Mouse (Mus musculus): ENCODE results near the gene Atp2b2. TPM values are rescaled to one million over a fixed set of nuclear protein-coding genes. Genes with fewer than 3 reads are reported as not detected.

Gene Atp2b2
- polyA plus RNA-seq, 1 experiment from 2014 or later, result 0.78 TPM

DNA sequence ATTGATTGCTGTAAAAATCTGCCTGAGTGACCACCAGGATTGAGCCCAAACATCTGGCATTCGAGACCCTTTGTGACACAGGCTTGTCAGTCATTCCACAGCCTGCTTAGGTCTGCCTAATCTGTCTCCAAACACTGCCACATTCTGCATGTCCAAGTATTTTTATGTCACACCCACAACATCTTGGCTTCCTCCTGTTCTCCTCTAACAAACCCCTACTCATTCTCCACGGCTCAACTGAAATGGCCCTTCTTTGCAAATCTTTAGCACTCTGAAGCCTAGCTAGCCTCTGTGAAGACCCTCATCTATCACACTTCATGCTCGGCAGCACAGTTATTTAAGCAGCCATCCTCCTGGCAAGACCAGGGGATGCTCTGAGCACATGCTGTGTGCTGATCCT lies 72.7 kb downstream of the Atp2b2 start:
- no peaks in the 10 kb centered on the region for H3K27me3 ChIP-seq (replicated peaks; ENCODE audit: control insufficient read depth, insufficient read depth, low read length)
- H3K9ac ChIP-seq (ENCODE audit: low read depth, low read length), result no peak overlapping the region
- WGBS, result 44% methylated on average over 3 of the region's 3 CpGs
- no peak for ATAC-seq
- H3K4me2 ChIP-seq (ENCODE audit: low read depth, low read length), result no peak overlapping the region
- no peak overlapping the region for H3K27ac ChIP-seq (ENCODE audit: low read length)
- H3K4me1 ChIP-seq (ENCODE audit: control insufficient read depth, insufficient read depth, low read length), result no peaks in the 10 kb centered on the region
- no peaks in the 10 kb centered on the region for H3K36me3 ChIP-seq (ENCODE audit: control insufficient read depth, insufficient read depth, low read length)
- H3K9me3 ChIP-seq (ENCODE audit: control insufficient read depth, low read length), result no peaks in the 10 kb centered on the region
- no peak overlapping the region for H3K4me3 ChIP-seq (ENCODE audit: low read length)

- no peaks in the 10 kb centered on the region for H3K4me1 ChIP-seq (ENCODE audit: control insufficient read depth, insufficient read depth, low read length)
- H3K27me3 ChIP-seq (replicated peaks; ENCODE audit: control insufficient read depth, insufficient read depth, low read length), result no peaks in the 10 kb centered on the region
- H3K4me3 ChIP-seq (ENCODE audit: low read length), result no peak overlapping the region
- no peak overlapping the region for H3K9ac ChIP-seq (ENCODE audit: low read depth, low read length)
- H3K9me3 ChIP-seq (ENCODE audit: control insufficient read depth, low read length), result no peaks in the 10 kb centered on the region
- ATAC-seq, result no peak
- WGBS, result 5% methylated on average over 3 of the region's 3 CpGs
- no peaks in the 10 kb centered on the region for H3K36me3 ChIP-seq (ENCODE audit: control insufficient read depth, insufficient read depth, low read length)
- H3K4me2 ChIP-seq (ENCODE audit: low read depth, low read length), result no peak overlapping the region
- no peak overlapping the region for H3K27ac ChIP-seq (ENCODE audit: low read length)
These were observed 79.6 kb downstream of the Atp2b2 start for GRCm38 (mm10) chr6:113962811-113963210.

DNA sequence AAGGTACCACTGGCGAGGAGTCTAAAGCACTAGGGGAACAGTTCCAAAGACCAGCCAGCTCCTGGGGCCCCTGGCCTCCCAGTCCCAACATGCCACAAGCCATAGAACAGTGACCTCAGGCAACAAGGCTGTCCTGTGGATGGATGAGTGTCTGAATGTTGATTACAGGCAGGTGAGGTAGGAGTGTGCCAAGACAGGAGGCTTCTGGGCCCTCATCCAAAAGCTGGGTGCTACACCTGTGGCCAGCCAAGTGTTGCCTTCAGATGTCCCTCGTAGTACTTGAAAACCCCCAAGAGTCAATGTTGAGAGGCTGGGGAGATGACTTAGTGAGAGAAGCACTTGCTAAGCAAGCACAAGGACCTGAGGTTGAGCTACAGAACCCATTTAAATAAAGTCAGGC lies 80.8 kb downstream of the Atp2b2 start:
- 76% methylated on average over 2 of the region's 2 CpGs for WGBS
- H3K27ac ChIP-seq (ENCODE audit: low read length), result no peak overlapping the region
- no peak overlapping the region for H3K9ac ChIP-seq (ENCODE audit: low read depth, low read length)
- no peaks in the 10 kb centered on the region for H3K27me3 ChIP-seq (replicated peaks; ENCODE audit: control insufficient read depth, insufficient read depth, low read length)
- H3K4me1 ChIP-seq (ENCODE audit: control insufficient read depth, insufficient read depth, low read length), result no peaks in the 10 kb centered on the region
- no peak overlapping the region for H3K4me3 ChIP-seq (ENCODE audit: low read length)
- ATAC-seq, result no peak
- H3K36me3 ChIP-seq (ENCODE audit: control insufficient read depth, insufficient read depth, low read length), result no peaks in the 10 kb centered on the region
- no peaks in the 10 kb centered on the region for H3K9me3 ChIP-seq (ENCODE audit: control insufficient read depth, low read length)
- no peak overlapping the region for H3K4me2 ChIP-seq (ENCODE audit: low read depth, low read length)

- WGBS, result 71% methylated on average over 1 of the region's 1 CpGs
- H3K27ac ChIP-seq (ENCODE audit: low read length), result no peak overlapping the region
- no peak overlapping the region for H3K4me2 ChIP-seq (ENCODE audit: low read depth, low read length)
- H3K36me3 ChIP-seq (ENCODE audit: control insufficient read depth, insufficient read depth, low read length), result no peaks in the 10 kb centered on the region
- H3K27me3 ChIP-seq (replicated peaks; ENCODE audit: control insufficient read depth, insufficient read depth, low read length), result no peaks in the 10 kb centered on the region
- no peak overlapping the region for H3K4me3 ChIP-seq (ENCODE audit: low read length)
- no peaks in the 10 kb centered on the region for H3K4me1 ChIP-seq (ENCODE audit: control insufficient read depth, insufficient read depth, low read length)
- no peak for ATAC-seq
- no peak overlapping the region for H3K9ac ChIP-seq (ENCODE audit: low read depth, low read length)
- no peaks in the 10 kb centered on the region for H3K9me3 ChIP-seq (ENCODE audit: control insufficient read depth, low read length)
These were observed 83.1 kb downstream of the Atp2b2 start for GRCm38 (mm10) chr6:113959336-113959735.

GRCm38 (mm10) chr6:113958714-113959113 lies 83.7 kb downstream of the Atp2b2 start:
- Histone ChIP-seq H3K9ac (ENCODE audit: low read depth, low read length) (no peak overlapping the region), H3K4me2 (ENCODE audit: low read depth, low read length) (no peak overlapping the region), H3K9me3 (ENCODE audit: control insufficient read depth, low read length) (no peaks in the 10 kb centered on the region), H3K36me3 (ENCODE audit: control insufficient read depth, insufficient read depth, low read length) (no peaks in the 10 kb centered on the region), H3K27me3 (replicated peaks; ENCODE audit: control insufficient read depth, insufficient read depth, low read length) (no peaks in the 10 kb centered on the region), H3K27ac (ENCODE audit: low read length) (no peak overlapping the region), H3K4me3 (ENCODE audit: low read length) (no peak overlapping the region), H3K4me1 (ENCODE audit: control insufficient read depth, insufficient read depth, low read length) (no peaks in the 10 kb centered on the region)
- ATAC-seq, result no peak
- 67% methylated on average over 2 of the region's 2 CpGs for WGBS

DNA sequence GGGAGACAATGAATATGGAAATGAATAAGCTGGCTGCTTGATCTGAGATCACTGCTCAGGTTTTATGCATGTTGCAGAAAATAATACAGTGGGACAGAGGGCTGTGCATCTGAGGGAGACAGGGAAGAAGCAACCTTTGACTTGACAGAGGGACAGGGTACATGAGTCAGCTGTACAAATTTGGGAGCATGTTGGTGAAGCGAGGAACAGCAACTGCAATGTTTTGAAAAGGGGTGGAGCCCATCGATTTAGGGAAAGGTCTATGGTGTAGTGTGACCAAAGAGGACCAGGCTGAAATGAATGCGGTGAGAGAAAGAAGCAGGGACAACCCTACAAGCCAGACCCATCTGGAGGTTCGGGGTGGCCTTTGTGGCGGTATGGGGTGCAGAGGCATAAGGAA lies 84.4 kb downstream of the Atp2b2 start:
- no peak for ATAC-seq
- Histone ChIP-seq H3K4me1 (ENCODE audit: control insufficient read depth, insufficient read depth, low read length) (no peaks in the 10 kb centered on the region), H3K27ac (ENCODE audit: low read length) (no peak overlapping the region), H3K36me3 (ENCODE audit: control insufficient read depth, insufficient read depth, low read length) (no peaks in the 10 kb centered on the region), H3K4me2 (ENCODE audit: low read depth, low read length) (no peak overlapping the region), H3K27me3 (replicated peaks; ENCODE audit: control insufficient read depth, insufficient read depth, low read length) (no peaks in the 10 kb centered on the region), H3K4me3 (ENCODE audit: low read length) (no peak overlapping the region), H3K9me3 (ENCODE audit: control insufficient read depth, low read length) (no peaks in the 10 kb centered on the region), H3K9ac (ENCODE audit: low read depth, low read length) (no peak overlapping the region)
- 78% methylated on average over 5 of the region's 5 CpGs for WGBS

DNA sequence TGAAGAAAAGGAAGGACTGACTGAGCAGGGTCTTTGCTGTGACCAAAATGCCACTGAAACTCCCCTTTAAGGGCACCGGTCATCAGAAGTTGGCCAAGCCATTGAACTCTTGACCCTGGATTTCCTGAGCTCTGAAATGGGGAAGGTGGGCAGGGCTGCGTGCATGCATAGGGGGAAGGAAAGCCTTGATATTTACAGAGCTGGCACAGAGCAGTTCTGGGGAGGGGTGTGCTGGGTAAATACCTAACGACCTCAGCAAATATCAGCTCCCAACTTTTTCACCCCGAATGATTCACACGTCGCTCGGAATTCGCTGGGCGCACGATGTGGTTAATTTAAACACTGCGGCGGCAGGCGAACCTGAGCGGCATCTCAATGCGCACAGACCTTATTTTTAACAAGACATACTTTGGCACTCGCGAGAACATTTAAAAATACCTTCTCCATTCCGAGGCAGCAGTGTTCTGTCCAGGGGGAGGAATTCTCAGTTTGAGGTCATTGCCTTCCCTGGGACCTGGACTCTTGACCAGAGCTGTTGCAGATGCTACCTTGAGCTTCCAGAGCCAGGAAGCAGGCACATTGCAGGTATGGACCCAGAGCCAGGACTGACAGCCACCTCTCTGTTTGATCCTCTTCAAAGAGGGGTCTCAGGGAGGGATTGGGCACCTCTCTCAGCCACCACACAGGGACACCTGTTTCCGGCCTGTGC lies 85.0 kb downstream of the Atp2b2 start:
- 55% methylated on average over 19 of the region's 19 CpGs for WGBS
- H3K9me3 ChIP-seq (ENCODE audit: control insufficient read depth, low read length), result no peaks in the 10 kb centered on the region

GRCm38 (mm10) chr6:113947515-113947914 lies 94.9 kb downstream of the Atp2b2 start:
- 81% methylated on average over 8 of the region's 8 CpGs for WGBS
- H3K4me3 ChIP-seq (ENCODE audit: low read length), result no peak overlapping the region
- H3K9ac ChIP-seq (ENCODE audit: low read depth, low read length), result no peak overlapping the region
- no peaks in the 10 kb centered on the region for H3K9me3 ChIP-seq (ENCODE audit: control insufficient read depth, low read length)
- H3K36me3 ChIP-seq (ENCODE audit: control insufficient read depth, insufficient read depth, low read length), result no peaks in the 10 kb centered on the region
- H3K27ac ChIP-seq (ENCODE audit: low read length), result no peak overlapping the region
- H3K4me1 ChIP-seq (ENCODE audit: control insufficient read depth, insufficient read depth, low read length), result no peaks in the 10 kb centered on the region
- no peak for ATAC-seq
- no peak overlapping the region for H3K4me2 ChIP-seq (ENCODE audit: low read depth, low read length)
- H3K27me3 ChIP-seq (replicated peaks; ENCODE audit: control insufficient read depth, insufficient read depth, low read length), result no peaks in the 10 kb centered on the region

More for the DNA sequence above, 85.0 kb downstream of the Atp2b2 start:
- no peaks in the 10 kb centered on the region for H3K36me3 ChIP-seq (ENCODE audit: control insufficient read depth, insufficient read depth, low read length)
- no peak overlapping the region for H3K27ac ChIP-seq (ENCODE audit: low read length)
- H3K27me3 ChIP-seq (replicated peaks; ENCODE audit: control insufficient read depth, insufficient read depth, low read length), result no peaks in the 10 kb centered on the region
- no peak overlapping the region for H3K9ac ChIP-seq (ENCODE audit: low read depth, low read length)
- ATAC-seq, result no peak
- H3K4me1 ChIP-seq (ENCODE audit: control insufficient read depth, insufficient read depth, low read length), result no peaks in the 10 kb centered on the region
- H3K4me2 ChIP-seq (ENCODE audit: low read depth, low read length), result no peak overlapping the region
- H3K4me3 ChIP-seq (ENCODE audit: low read length), result no peak overlapping the region

GRCm38 (mm10) chr6:113942355-113942754 lies 100.1 kb downstream of the Atp2b2 start:
- no peaks in the 10 kb centered on the region for H3K9me3 ChIP-seq (ENCODE audit: control insufficient read depth, low read length)
- H3K36me3 ChIP-seq (ENCODE audit: control insufficient read depth, insufficient read depth, low read length), result no peaks in the 10 kb centered on the region
- no peak overlapping the region for H3K9ac ChIP-seq (ENCODE audit: low read depth, low read length)
- WGBS, result 53% methylated on average over 12 of the region's 12 CpGs
- H3K27me3 ChIP-seq (replicated peaks; ENCODE audit: control insufficient read depth, insufficient read depth, low read length), result no peaks in the 10 kb centered on the region
- no peak overlapping the region for H3K4me2 ChIP-seq (ENCODE audit: low read depth, low read length)
- no peaks in the 10 kb centered on the region for H3K4me1 ChIP-seq (ENCODE audit: control insufficient read depth, insufficient read depth, low read length)
- no peak overlapping the region for H3K4me3 ChIP-seq (ENCODE audit: low read length)
- no peak for ATAC-seq
- H3K27ac ChIP-seq (ENCODE audit: low read length), result no peak overlapping the region

DNA sequence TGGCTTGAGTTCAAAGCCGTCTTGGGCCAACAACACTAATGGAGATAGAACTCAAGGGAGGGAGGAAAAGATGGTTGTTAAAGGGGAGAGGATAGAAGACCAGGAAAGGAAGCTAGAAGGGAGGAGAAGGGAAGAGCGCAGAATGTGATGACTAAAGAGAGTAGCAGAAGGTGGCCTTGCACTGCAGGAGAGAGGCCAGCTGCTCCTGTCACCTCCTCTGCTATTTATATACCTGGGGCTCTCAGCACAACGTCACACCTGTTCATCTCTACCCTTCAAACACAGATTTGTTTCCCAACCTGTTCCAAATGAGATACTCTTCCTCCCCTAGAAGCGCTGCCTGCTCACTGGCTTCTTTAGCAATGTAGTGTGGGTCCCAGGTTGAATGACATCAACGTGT lies 101.1 kb downstream of the Atp2b2 start:
- no peaks in the 10 kb centered on the region for H3K4me1 ChIP-seq (ENCODE audit: control insufficient read depth, insufficient read depth, low read length)
- H3K4me2 ChIP-seq (ENCODE audit: low read depth, low read length), result no peak overlapping the region
- H3K9me3 ChIP-seq (ENCODE audit: control insufficient read depth, low read length), result no peaks in the 10 kb centered on the region
- ATAC-seq, result no peak
- 72% methylated on average over 5 of the region's 5 CpGs for WGBS
- no peak overlapping the region for H3K9ac ChIP-seq (ENCODE audit: low read depth, low read length)
- H3K27ac ChIP-seq (ENCODE audit: low read length), result no peak overlapping the region
- no peaks in the 10 kb centered on the region for H3K27me3 ChIP-seq (replicated peaks; ENCODE audit: control insufficient read depth, insufficient read depth, low read length)
- H3K36me3 ChIP-seq (ENCODE audit: control insufficient read depth, insufficient read depth, low read length), result no peaks in the 10 kb centered on the region
- H3K4me3 ChIP-seq (ENCODE audit: low read length), result no peak overlapping the region
